Mouse (Mus musculus) embryo, embryonic 10 days (tissue): Measurements from ENCODE around the gene Mybbp1a.

Experiments used
- DNase-seq: peaks from one replicate; pipeline ENCODE4 v3.0.0-alpha.2; 2015; ENCODE audit warnings: low spot score

The Mybbp1a gene

GRCm38 (mm10) chr11:72446311-72447105, 5.4 kb downstream of the Mybbp1a start:
- DNase-seq, result peak; percentile 72

GRCm38 (mm10) chr11:72447475-72447874, 6.3 kb downstream of the Mybbp1a start:
- DNase-seq, result no peak

- DNase-seq, result no peak
Measured at GRCm38 (mm10) chr11:72452140-72452665, 11.0 kb downstream of the Mybbp1a start.

GRCm38 (mm10) chr11:72453105-72453953, 12.2 kb downstream of the Mybbp1a start:
- DNase-seq, result no peak

GRCm38 (mm10) chr11:72455694-72456093, 14.5 kb downstream of the Mybbp1a start:
- no peak for DNase-seq

- DNase-seq, result no peak
Measured at GRCm38 (mm10) chr11:72457995-72458496, 16.9 kb downstream of the Mybbp1a start.

- DNase-seq, result no peak
Measured at GRCm38 (mm10) chr11:72458502-72458901, 17.3 kb downstream of the Mybbp1a start.

- DNase-seq, result no peak
Measured at GRCm38 (mm10) chr11:72461500-72461981, 20.4 kb downstream of the Mybbp1a start.

GRCm38 (mm10) chr11:72464821-72465220, 23.7 kb downstream of the Mybbp1a start:
- no peak for DNase-seq

GRCm38 (mm10) chr11:72465978-72466693, 25.0 kb downstream of the Mybbp1a start:
- DNase-seq, result peak; percentile 31

- DNase-seq, result peak; percentile 49
Measured at GRCm38 (mm10) chr11:72466694-72467507, 25.7 kb downstream of the Mybbp1a start.

GRCm38 (mm10) chr11:72468525-72468924, 27.4 kb downstream of the Mybbp1a start:
- DNase-seq, result no peak

- DNase-seq, result peak; percentile 45
Measured at GRCm38 (mm10) chr11:72469217-72469616, 28.1 kb downstream of the Mybbp1a start.

GRCm38 (mm10) chr11:72470004-72470403, 28.8 kb downstream of the Mybbp1a start:
- DNase-seq, result no peak

- no peak for DNase-seq
Measured at GRCm38 (mm10) chr11:72471381-72471780, 30.2 kb downstream of the Mybbp1a start.

GRCm38 (mm10) chr11:72473540-72473939, 32.4 kb downstream of the Mybbp1a start:
- DNase-seq, result no peak

- no peak for DNase-seq
Measured at GRCm38 (mm10) chr11:72474926-72475325, 33.8 kb downstream of the Mybbp1a start.

- no peak for DNase-seq
Measured at GRCm38 (mm10) chr11:72475408-72475807, 34.3 kb downstream of the Mybbp1a start.

- no peak for DNase-seq
Measured at GRCm38 (mm10) chr11:72476074-72476625, 35.0 kb downstream of the Mybbp1a start.

- DNase-seq, result no peak
Measured at GRCm38 (mm10) chr11:72477182-72477581, 36.0 kb downstream of the Mybbp1a start.

GRCm38 (mm10) chr11:72477653-72478052, 36.5 kb downstream of the Mybbp1a start:
- DNase-seq, result no peak
